In the genomic region with DNA sequence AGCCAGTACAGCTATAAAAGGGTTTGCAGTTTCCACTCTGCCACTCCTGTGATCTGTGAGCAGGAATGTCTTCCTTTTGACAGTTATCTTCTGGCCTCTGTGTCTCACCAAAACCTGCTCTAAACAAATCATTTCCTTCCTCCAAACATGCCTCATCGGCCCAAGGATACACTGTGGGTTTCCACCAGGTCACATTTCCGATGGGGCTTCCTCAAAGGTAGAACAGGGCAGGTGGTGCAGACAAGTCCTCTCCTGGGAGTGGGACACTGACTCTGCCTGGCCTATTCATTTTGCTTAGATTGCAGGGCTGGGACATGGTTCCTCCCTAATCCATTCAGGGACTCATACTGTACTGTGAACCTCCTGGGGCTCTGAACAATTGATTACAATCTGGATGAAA, we compare ENCODE assay signal across 23 mouse cellular contexts. TPM values are rescaled to one million over a fixed set of nuclear protein-coding genes. Genes with fewer than 3 reads are reported as not detected.
DNase-seq lines count a peak whose midpoint lies in the region; ATAC-seq and TF ChIP-seq lines count a peak whose summit lies in the region.
"Had no signal": no experiment of that assay in that cellular context is flagged by ENCODE, and none has a peak within 500 bp of the region (broad histone marks: within the 10 kb centered on the region; RNA-seq: fewer than 3 reads in every experiment).

No protein-coding gene starts in this region.

- H3K27ac ChIP-seq in limb, embryonic 12.5 days, result 0 out of 2 replicates have a peak overlapping the region, but pooled peaks have one; percentile 59
- H3K27ac ChIP-seq in limb, embryonic 10.5 days, result no peak overlapping the region
- no peak overlapping the region for H3K27ac ChIP-seq in intestine, postnatal 0 days (ENCODE audit: low read depth, low read length)
- H3K27ac ChIP-seq: embryonic facial prominence, embryonic 10.5 days; hindbrain, postnatal 0 days; kidney, postnatal 0 days; limb, embryonic 13.5 days had no signal

- H3K27me3 ChIP-seq in limb, embryonic 12.5 days, result no peaks in the 10 kb centered on the region
- H3K27me3 ChIP-seq in limb, embryonic 10.5 days (ENCODE audit: low read depth, poor library complexity, severe bottlenecking), result no peaks in the 10 kb centered on the region
- H3K27me3 ChIP-seq in intestine, postnatal 0 days (replicated peaks; ENCODE audit: control insufficient read depth, insufficient read depth, low read length), result no peaks in the 10 kb centered on the region
- H3K27me3 ChIP-seq: limb, embryonic 13.5 days had no signal

- H3K4me3 ChIP-seq in limb, embryonic 12.5 days (replicated peaks), result no peak overlapping the region
- H3K4me3 ChIP-seq in limb, embryonic 10.5 days, result no peak overlapping the region
- no peak overlapping the region for H3K4me3 ChIP-seq in intestine, postnatal 0 days (ENCODE audit: low read depth, low read length)
- H3K4me3 ChIP-seq: embryonic facial prominence, embryonic 10.5 days; forebrain, embryonic 10.5 days; limb, embryonic 13.5 days had no signal

- DNase-seq in cerebellum, adult 9-11 months, result peak; percentile 7
- no peak for DNase-seq in cerebellum, postnatal 25 days
- DNase-seq in limb, embryonic 10.5 days (ENCODE audit: low spot score), result no peak
- DNase-seq in spleen, postnatal 36 days (ENCODE audit: low spot score in 2 of 2), result peak; percentile 68
- no peak for DNase-seq in spleen, postnatal 14 days (ENCODE audit: low spot score in 2 of 2)
- DNase-seq: adrenal gland, postnatal 36 days; cerebellum, adult 9-10 months; gastrocnemius, postnatal 36 days; lung, adult 2 months; lung, postnatal 14 days; right cerebral cortex, postnatal 14 days; thymus, adult 18-20 months; thymus, postnatal 36 days had no signal

- H3K9me3 ChIP-seq in limb, embryonic 12.5 days, result no peaks in the 10 kb centered on the region
- H3K9me3 ChIP-seq in limb, embryonic 10.5 days (replicated peaks), result no peaks in the 10 kb centered on the region
- no peaks in the 10 kb centered on the region for H3K9me3 ChIP-seq in intestine, postnatal 0 days (ENCODE audit: control insufficient read depth)
- H3K9me3 ChIP-seq: embryonic facial prominence, embryonic 10.5 days; forebrain, embryonic 10.5 days; limb, embryonic 13.5 days had no signal

- WGBS in limb, embryonic 12.5 days, result 62% methylated on average over 2 of the region's 2 CpGs
- 67% methylated on average over 2 of the region's 2 CpGs for WGBS in limb, embryonic 10.5 days
- WGBS in intestine, postnatal 0 days, result 63% methylated on average over 2 of the region's 2 CpGs

- H3K4me2 ChIP-seq in limb, embryonic 12.5 days, result no peak overlapping the region
- H3K4me2 ChIP-seq in intestine, postnatal 0 days (replicated peaks; ENCODE audit: low read depth), result no peak overlapping the region
- H3K4me2 ChIP-seq: limb, embryonic 13.5 days; midbrain, embryonic 11.5 days had no signal

- no peak overlapping the region for H3K9ac ChIP-seq in limb, embryonic 12.5 days (replicated peaks)
- H3K9ac ChIP-seq in intestine, postnatal 0 days (ENCODE audit: low read depth, low read length), result no peak overlapping the region
- H3K9ac ChIP-seq: limb, embryonic 13.5 days had no signal

- no peak for ATAC-seq in limb, embryonic 12.5 days (ENCODE audit: insufficient number of reproducible peaks, insufficient read depth, low FRiP score, low TSS enrichment, low read depth)
- no peak for ATAC-seq in intestine, postnatal 0 days
- ATAC-seq: forebrain, embryonic 16.5 days; hindbrain, postnatal 0 days; intestine, embryonic 16.5 days had no signal

- no peak for TF ChIP-seq CTCF in intestine, postnatal 0 days (IDR thresholded peaks at IDR 0.05; ENCODE audit: low read depth)

- peaks cover 25% of the 10 kb centered on the region for H3K4me1 ChIP-seq in limb, embryonic 12.5 days (replicated peaks)
- peaks cover 30% of the 10 kb centered on the region for H3K4me1 ChIP-seq in limb, embryonic 10.5 days
- no peaks in the 10 kb centered on the region; the same call in 1 of the 2 replicates for H3K4me1 ChIP-seq in intestine, postnatal 0 days (replicated peaks; ENCODE audit: control insufficient read depth, insufficient read depth, low read length)

- H3K36me3 ChIP-seq in limb, embryonic 12.5 days, result peaks cover 5% of the 10 kb centered on the region; the same call in 1 of the 2 replicates
- peaks cover 7% of the 10 kb centered on the region for H3K36me3 ChIP-seq in limb, embryonic 10.5 days
- H3K36me3 ChIP-seq in intestine, postnatal 0 days (ENCODE audit: control insufficient read depth, insufficient read depth), result no peaks in the 10 kb centered on the region

RNA-seq across cellular contexts. Expression of gene Lpcat1, which starts 1.8 kb away (rescaled TPM):
- 61.2 and 61.7 TPM in 2 replicates for polyA plus RNA-seq in limb, embryonic 12.5 days (2016; fragmentation: Nextera tagmentation; extraction: Ambion mirVana)
- polyA plus RNA-seq in limb, embryonic 10.5 days (2016; fragmentation: Nextera tagmentation; extraction: Ambion mirVana), result 51.5 and 56.7 TPM in 2 replicates
- 8.2 and 8.4 TPM in 2 replicates for polyA plus RNA-seq in intestine, postnatal 0 days (2015; fragmentation: Nextera tagmentation; extraction: Ambion mirVana)

Comparison
In these comparisons a context has a peak if more than half of its experiments do, and no peak if none do; other contexts are left out.
1. DNase-seq: peak in cerebellum, adult 9-11 months (single experiment) and spleen, postnatal 36 days (2 of 2); none in cerebellum, postnatal 25 days (0 of 2), limb, embryonic 10.5 days (single experiment) and spleen, postnatal 14 days (0 of 2).